In the genomic region with DNA sequence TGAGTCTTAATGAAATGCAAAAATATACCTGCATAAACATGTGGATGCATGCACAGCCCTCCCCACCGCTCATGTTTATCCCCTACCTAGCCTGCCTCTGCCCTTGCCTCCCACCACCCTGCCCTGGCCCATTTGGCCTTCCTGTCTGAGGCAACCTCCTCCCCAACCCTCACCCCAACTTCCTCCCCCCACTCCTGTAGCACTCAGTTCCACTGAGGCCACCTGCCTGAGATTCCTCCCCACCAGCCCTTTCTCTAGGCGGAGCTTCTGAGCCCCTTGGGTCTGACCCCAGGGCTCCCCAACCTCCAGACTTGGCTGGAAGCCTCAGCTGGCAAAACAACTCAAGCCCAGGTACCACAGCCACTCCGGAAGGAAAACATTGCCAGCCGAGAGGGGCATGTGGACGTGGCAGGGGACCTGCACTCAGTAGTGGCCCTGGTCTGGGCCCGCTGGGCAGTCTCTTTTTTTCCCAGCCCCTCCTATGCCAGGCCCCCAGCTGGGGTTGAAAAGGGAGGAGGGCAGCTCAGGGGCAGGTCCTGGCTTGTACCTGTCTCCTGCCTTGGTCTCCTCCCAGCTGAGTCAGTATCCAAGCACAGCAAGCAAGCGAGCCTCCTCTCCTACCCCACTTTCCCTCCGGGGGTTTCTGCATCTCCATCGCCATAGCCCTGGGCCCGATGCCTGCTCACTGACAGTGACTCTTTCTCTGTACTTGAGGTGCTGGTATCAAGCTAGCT, we compare ENCODE assay signal across 12 mouse cellular contexts. TPM values are rescaled to one million over a fixed set of nuclear protein-coding genes. Genes with fewer than 3 reads are reported as not detected.
DNase-seq lines count a peak whose midpoint lies in the region; ATAC-seq and TF ChIP-seq lines count a peak whose summit lies in the region.
"Had no signal": no experiment of that assay in that cellular context is flagged by ENCODE, and none has a peak within 500 bp of the region (broad histone marks: within the 10 kb centered on the region; RNA-seq: fewer than 3 reads in every experiment).

No protein-coding gene starts in this region.

- peaks cover 3% of the 10 kb centered on the region for H3K27me3 ChIP-seq in embryonic facial prominence, embryonic 15.5 days
- H3K27me3 ChIP-seq in hindbrain, embryonic 13.5 days, result peaks cover 21% of the 10 kb centered on the region

- DNase-seq in 416B (ENCODE audit: low read depth) (peak; percentile 44), adipocyte (ENCODE audit: low spot score) (no peak)
- peak; percentile 54 for DNase-seq in CD4-positive, CD25-positive, alpha-beta regulatory T cell, adult 2 months (ENCODE audit: low read depth, low spot score)
- DNase-seq in natural killer cell, adult 2 months (ENCODE audit: low spot score in 2 of 2), result peak; percentile 17 to 25
- no peak for DNase-seq in layer of hippocampus, adult 2 months (ENCODE audit: low spot score in 2 of 2)
- DNase-seq: heart, adult 18-20 months had no signal

- no peak for ATAC-seq in embryonic facial prominence, embryonic 15.5 days (ENCODE audit: insufficient number of reproducible peaks, low FRiP score, low TSS enrichment, low read depth)
- ATAC-seq in hindbrain, embryonic 13.5 days (ENCODE audit: low FRiP score), result no peak
- ATAC-seq: forebrain, embryonic 13.5 days; midbrain, embryonic 16.5 days had no signal

- 37% methylated on average over 10 of the region's 10 CpGs for WGBS in embryonic facial prominence, embryonic 15.5 days
- WGBS in hindbrain, embryonic 13.5 days, result 44% methylated on average over 10 of the region's 10 CpGs

- no peak for TF ChIP-seq CTCF in layer of hippocampus, adult 2 months (conservative IDR thresholded peaks at IDR 0.05)

- peaks cover 26% of the 10 kb centered on the region for H3K36me3 ChIP-seq in embryonic facial prominence, embryonic 15.5 days
- H3K36me3 ChIP-seq in hindbrain, embryonic 13.5 days, result peaks cover 41% of the 10 kb centered on the region

- no peak overlapping the region for H3K9ac ChIP-seq in embryonic facial prominence, embryonic 15.5 days
- H3K9ac ChIP-seq in hindbrain, embryonic 13.5 days, result no peak overlapping the region
- H3K9ac ChIP-seq: kidney, embryonic 15.5 days; limb, embryonic 12.5 days had no signal

- H3K9me3 ChIP-seq in embryonic facial prominence, embryonic 15.5 days (replicated peaks), result no peaks in the 10 kb centered on the region
- no peaks in the 10 kb centered on the region for H3K9me3 ChIP-seq in hindbrain, embryonic 13.5 days
- H3K9me3 ChIP-seq: kidney, embryonic 15.5 days had no signal

- peaks cover 4% of the 10 kb centered on the region; the same call in 1 of the 2 replicates for H3K4me1 ChIP-seq in embryonic facial prominence, embryonic 15.5 days
- H3K4me1 ChIP-seq in hindbrain, embryonic 13.5 days (replicated peaks), result no peaks in the 10 kb centered on the region; the same call in 1 of the 2 replicates

- peak overlapping the region; percentile 31 for H3K4me3 ChIP-seq in embryonic facial prominence, embryonic 15.5 days (replicated peaks)
- no peak overlapping the region for H3K4me3 ChIP-seq in layer of hippocampus, adult 2 months
- H3K4me3 ChIP-seq in hindbrain, embryonic 13.5 days, result no peak overlapping the region
- H3K4me3 ChIP-seq: forebrain, embryonic 13.5 days; kidney, embryonic 15.5 days had no signal

- H3K4me2 ChIP-seq in embryonic facial prominence, embryonic 15.5 days (replicated peaks), result peak overlapping the region; percentile 34
- H3K4me2 ChIP-seq in hindbrain, embryonic 13.5 days, result no peak overlapping the region
- H3K4me2 ChIP-seq: forebrain, embryonic 13.5 days; kidney, embryonic 15.5 days; limb, embryonic 12.5 days had no signal

- H3K27ac ChIP-seq in embryonic facial prominence, embryonic 15.5 days (replicated peaks), result peak overlapping the region; percentile 76
- no peak overlapping the region for H3K27ac ChIP-seq in layer of hippocampus, adult 2 months
- H3K27ac ChIP-seq in hindbrain, embryonic 13.5 days, result no peak overlapping the region
- H3K27ac ChIP-seq: forebrain, embryonic 13.5 days; kidney, embryonic 15.5 days; limb, embryonic 12.5 days had no signal

RNA-seq across cellular contexts. Expression of gene Sytl1, which starts 1.1 kb away (rescaled TPM):
- 39.7 and 40.2 TPM in 2 replicates for polyA plus RNA-seq in embryonic facial prominence, embryonic 15.5 days (2015; fragmentation: Nextera tagmentation; extraction: Ambion mirVana)
- total RNA-seq in layer of hippocampus, adult 2 months (2021), result under 1 TPM; 0.20 to 0.34 TPM
- polyA plus RNA-seq in hindbrain, embryonic 13.5 days (2015; fragmentation: Nextera tagmentation; extraction: Ambion mirVana), result 0.41 and 0.69 TPM in 2 replicates

RNA-seq across cellular contexts. Expression of gene Tmem222, which starts 15.8 kb away (rescaled TPM):
- 79.1 and 87.8 TPM in 2 replicates for polyA plus RNA-seq in embryonic facial prominence, embryonic 15.5 days (2015; fragmentation: Nextera tagmentation; extraction: Ambion mirVana)
- total RNA-seq in layer of hippocampus, adult 2 months (2021), result 10 to 100 TPM; 89.1 to 94.4 TPM
- polyA plus RNA-seq in hindbrain, embryonic 13.5 days (2015; fragmentation: Nextera tagmentation; extraction: Ambion mirVana), result 101 and 102 TPM in 2 replicates

RNA-seq across cellular contexts. Expression of gene Map3k6, which starts 21.2 kb away (rescaled TPM):
- 17.4 and 20.6 TPM in 2 replicates for polyA plus RNA-seq in embryonic facial prominence, embryonic 15.5 days (2015; fragmentation: Nextera tagmentation; extraction: Ambion mirVana)
- 10 to 100 TPM in 1 of 2 experiments, 1 to 10 TPM in 1; 5.8 to 10.5 TPM for total RNA-seq in layer of hippocampus, adult 2 months (2021)
- polyA plus RNA-seq in hindbrain, embryonic 13.5 days (2015; fragmentation: Nextera tagmentation; extraction: Ambion mirVana), result 1.9 and 2.0 TPM in 2 replicates

RNA-seq across cellular contexts. Expression of gene Gpr3, which starts 49.5 kb away (rescaled TPM):
- polyA plus RNA-seq in embryonic facial prominence, embryonic 15.5 days (2015; fragmentation: Nextera tagmentation; extraction: Ambion mirVana), result 0.07 and 0.24 TPM in 2 replicates
- total RNA-seq in layer of hippocampus, adult 2 months (2021), result 1 to 10 TPM; 5.0 to 5.3 TPM
- polyA plus RNA-seq in hindbrain, embryonic 13.5 days (2015; fragmentation: Nextera tagmentation; extraction: Ambion mirVana), result 0.52 and 1.4 TPM in 2 replicates
- total RNA-seq: heart, adult 18-20 months had no signal

RNA-seq across cellular contexts. Expression of gene Cd164l2, which starts 49.9 kb away (rescaled TPM):
- 8.8 and 9.3 TPM in 2 replicates for polyA plus RNA-seq in embryonic facial prominence, embryonic 15.5 days (2015; fragmentation: Nextera tagmentation; extraction: Ambion mirVana)
- 1 to 10 TPM; 2.3 to 4.2 TPM for total RNA-seq in layer of hippocampus, adult 2 months (2021)
- polyA plus RNA-seq in hindbrain, embryonic 13.5 days (2015; fragmentation: Nextera tagmentation; extraction: Ambion mirVana), result 0.78 and 2.5 TPM in 2 replicates
- total RNA-seq: heart, adult 18-20 months had no signal

Comparison
In these comparisons a context has a peak if more than half of its experiments do, and no peak if none do; other contexts are left out.
1. DNase-seq: peak in 416B (single experiment), CD4-positive, CD25-positive, alpha-beta regulatory T cell, adult 2 months (single experiment) and natural killer cell, adult 2 months (2 of 2); none in layer of hippocampus, adult 2 months (0 of 2) and adipocyte (single experiment).
2. RNA of gene Sytl1, which starts 1.1 kb away (polyA plus RNA-seq): 39.7 to 40.2 TPM in embryonic facial prominence, embryonic 15.5 days; 0.41 to 0.69 TPM in hindbrain, embryonic 13.5 days; every median in the first group is over 10 times any median in the second.